Mouse (Mus musculus) neutrophil, adult 83 days (primary cell): ENCODE measurements around the gene Pptc7. TPM values are rescaled to one million over a fixed set of nuclear protein-coding genes. Genes with fewer than 3 reads are reported as not detected.

Source experiments
- total RNA-seq, 2 experiments: library from RNA; stranded (reverse); gene quantifications; one replicate each; pipeline ENCODE4 v1.2.4; 2023

The Pptc7 gene
- 10 to 100 TPM; 14.5 to 18.4 TPM for total RNA-seq

DNA sequence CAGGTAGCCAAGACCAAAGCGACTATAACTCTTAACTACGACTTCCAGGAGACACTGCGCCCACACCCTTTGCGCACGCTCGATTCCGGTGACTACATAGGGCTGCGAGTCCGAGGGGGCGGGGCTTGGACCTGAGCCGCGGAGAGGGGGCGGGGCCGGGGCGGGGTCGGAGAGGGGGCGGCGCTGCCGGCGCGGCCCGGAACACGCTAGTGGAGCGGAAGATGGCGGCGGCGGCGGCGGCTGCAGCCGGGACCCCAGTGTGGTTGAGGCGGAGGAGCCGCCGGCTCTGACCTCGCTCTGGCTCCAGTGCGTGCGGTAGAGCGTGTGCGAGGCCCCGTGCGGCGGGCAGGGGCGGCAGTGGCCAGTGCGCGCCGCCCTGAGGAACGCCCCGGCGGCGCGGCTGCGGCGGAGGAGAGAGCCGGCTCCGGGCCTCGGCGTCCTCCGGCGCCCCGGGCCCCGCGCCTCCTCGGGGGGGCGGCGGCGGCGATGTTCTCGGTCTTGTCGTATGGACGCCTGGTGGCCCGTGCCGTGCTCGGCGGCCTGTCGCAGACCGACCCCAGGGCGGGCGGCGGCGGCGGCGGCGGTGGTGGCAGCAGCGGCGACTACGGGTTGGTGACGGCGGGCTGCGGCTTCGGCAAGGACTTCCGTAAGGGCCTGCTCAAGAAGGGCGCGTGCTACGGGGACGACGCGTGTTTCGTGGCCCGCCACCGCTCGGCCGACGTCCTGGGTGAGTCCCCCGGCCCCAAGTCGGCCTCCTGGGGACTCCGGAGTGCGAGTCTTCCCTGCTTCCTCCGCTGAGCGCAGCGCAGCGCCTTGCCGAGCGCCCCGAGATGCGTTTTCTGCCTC is at the start of gene Pptc7:
Pptc7 (plus strand) TSS at position 183 of the 846 bp plus-strand sequence.

DNA sequence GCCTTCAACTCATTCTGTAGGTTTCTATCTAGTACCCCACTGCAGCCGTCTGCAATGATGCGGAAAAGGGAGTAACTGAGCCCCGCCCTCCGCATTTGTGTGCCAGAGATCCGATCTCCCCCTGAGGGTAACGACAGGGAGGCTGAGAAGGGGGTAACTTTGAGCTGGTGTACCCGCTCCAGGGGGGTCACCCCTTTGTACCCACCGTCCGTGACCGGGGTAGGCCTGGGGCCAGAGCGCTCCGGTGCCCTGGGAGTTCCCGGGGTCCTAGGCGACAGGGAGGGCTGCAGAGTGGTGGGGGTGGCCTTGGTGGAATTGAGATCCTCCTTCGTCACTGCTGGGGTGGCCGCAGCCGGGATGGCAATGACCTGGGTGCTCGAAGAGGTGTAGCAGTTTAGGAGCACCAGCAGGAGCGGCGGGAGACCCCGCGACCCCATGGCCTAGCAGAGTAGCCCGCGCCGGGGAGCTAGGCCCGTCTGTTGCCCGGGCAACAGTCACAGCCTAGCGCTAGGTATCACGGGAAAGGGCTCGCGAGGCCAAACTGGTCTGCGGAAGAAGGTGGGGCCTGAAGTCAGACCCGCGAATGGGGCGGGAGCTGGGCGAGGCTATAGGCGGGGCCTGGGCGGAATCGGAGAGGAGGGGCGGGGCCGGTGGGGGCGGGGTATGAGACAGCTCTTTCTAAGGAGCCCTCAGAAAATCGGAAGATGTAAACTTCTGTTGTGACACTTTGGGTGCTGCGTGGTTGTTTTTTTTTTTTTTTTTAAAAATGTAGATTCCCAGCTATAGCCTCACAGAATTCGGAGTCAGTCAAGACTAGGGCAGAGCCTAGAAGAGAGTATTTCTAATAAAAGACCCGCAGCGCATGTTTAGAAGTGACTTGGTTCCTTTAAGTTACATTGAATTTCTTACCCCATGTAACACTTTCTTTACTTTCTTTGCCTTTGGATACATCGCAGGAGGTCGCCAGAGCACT is 19.9 kb upstream of the Pptc7 start, which contains the start of gene Tctn1:
Tctn1 (minus strand) TSS at position 528 of the 973 bp plus-strand sequence.

DNA sequence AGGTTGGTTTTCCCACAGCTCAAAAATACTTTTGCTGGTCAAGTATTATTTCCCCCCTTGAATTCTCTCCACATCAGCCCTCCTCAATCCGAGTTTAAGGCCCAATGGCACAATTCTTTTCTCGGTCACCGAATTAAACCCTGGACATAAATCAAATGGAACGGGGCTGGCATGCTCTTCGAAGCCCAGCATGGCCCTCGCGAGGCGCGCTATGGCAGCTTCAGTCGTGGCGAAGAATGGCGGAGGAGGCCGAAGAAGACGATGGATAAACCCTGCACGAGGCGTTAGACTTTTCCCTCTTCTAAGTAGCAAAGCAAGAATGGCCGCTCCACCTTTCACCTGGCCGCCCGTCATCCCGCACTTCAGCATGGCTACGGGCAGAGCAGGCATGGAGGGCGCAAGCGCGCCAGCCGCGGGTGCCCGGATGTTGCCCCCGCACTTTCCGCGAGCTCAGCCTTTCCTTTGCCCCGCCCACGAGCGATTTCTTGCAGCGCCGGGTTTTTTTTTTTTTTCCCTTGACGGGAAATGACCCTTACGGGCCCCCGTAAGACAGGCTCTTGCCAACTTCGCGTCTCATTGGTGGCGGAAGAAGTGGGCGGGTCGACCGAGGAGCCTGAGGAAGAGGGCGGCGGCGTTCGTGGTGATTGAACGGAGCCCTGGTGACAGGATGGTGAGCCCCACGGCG is 69.8 kb downstream of the Pptc7 start, which contains the start of the genes Rad9b and Vps29:
Rad9b (minus strand) TSS at position 427 of the 685 bp plus-strand sequence.
Vps29 (plus strand) TSS at position 563 of the 685 bp plus-strand sequence.

DNA sequence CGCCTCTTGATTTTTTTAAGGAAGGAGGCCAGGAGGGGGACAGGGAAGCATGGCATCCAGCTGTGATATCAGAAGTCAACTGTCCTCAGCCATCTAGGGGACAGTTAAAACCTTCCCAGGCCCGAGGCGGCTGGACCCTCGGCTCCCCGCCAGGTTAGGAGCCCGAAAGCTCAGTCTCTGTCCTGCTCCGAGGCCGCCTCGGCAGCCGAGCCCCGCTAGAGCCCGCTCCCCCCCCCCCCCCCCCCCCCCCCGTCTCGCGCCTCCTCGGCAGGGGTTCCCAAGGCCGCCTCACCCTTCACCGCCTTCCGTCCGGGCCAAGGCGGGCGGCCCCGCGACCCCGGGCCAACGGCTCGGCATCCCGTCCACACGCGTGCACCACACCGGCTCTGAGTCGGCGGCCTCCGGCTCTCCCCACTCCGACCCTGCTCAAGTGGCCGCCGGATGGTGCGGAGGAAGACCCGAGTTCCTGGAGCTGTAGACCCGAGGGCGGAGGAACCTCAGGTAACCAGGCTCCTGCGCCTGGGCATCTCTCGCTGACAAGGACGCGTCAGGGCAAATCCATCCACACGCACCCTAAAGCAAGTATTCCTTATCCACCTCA is 87.5 kb downstream of the Pptc7 start, which contains the start of gene Gpn3:
Gpn3 (plus strand) TSS at position 286 of the 601 bp plus-strand sequence.

DNA sequence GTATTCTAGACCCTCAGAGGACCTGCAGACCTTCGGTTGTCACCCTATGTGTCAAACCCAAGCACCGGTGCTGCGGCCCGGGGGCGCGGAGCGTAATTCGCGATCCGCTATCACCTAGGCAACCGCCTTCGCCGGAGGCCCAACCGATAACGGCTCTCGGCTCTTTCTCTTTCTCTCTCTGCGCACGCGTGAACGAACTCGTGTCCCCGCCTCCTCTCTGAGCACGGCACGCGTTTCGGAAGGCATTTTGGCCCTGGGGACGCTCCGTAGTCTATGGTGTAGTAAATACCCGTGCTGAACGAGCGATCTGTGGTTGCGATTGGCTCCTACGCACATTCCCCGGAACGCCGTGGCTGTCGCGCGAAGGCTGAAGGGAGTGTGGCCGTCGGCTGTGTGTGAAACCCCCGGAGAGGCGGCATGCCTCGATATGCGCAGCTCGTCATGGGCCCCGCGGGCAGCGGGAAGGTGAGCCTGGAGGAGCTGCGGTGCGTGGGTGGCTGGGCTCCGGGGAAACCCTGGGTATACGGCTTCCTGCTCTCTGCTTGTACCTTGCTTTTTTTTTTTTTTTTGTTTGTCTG is 88.1 kb downstream of the Pptc7 start, which contains the start of gene Fam216a:
Fam216a (minus strand) TSS at position 173 of the 578 bp plus-strand sequence.

Other genes starting within 250 kb of the Pptc7 start
- gene Cux2, start 234.3 kb upstream of the Pptc7 start, total RNA-seq = 1 to 10 TPM in 1 of 2 experiments, under 1 TPM in 1; 0.79 to 2.5 TPM
- gene Myl2, start 183.4 kb upstream of the Pptc7 start, total RNA-seq = 1 to 10 TPM; 4.2 to 6.6 TPM
- gene Ccdc63, start 143.5 kb upstream of the Pptc7 start, total RNA-seq = 1 to 10 TPM; 6.2 to 9.1 TPM
- gene Ppp1cc, start 126.1 kb upstream of the Pptc7 start, total RNA-seq = 100 to 1,000 TPM; 201 to 214 TPM
- 100 to 1,000 TPM in 1 of 2 experiments, 10 to 100 TPM in 1; 98.6 to 111 TPM for gene Hvcn1, start 77.6 kb upstream of the Pptc7 start, total RNA-seq
- gene Tctn1, start 19.9 kb upstream of the Pptc7 start, total RNA-seq = 1 to 10 TPM; 8.0 TPM
- 1 to 10 TPM; 1.1 to 2.4 TPM for gene Rad9b, start 69.9 kb downstream of the Pptc7 start, total RNA-seq
- 10 to 100 TPM; 57.0 to 59.9 TPM for gene Vps29, start 70.0 kb downstream of the Pptc7 start, total RNA-seq
- 10 to 100 TPM; 14.4 to 14.6 TPM for gene Gpn3, start 87.5 kb downstream of the Pptc7 start, total RNA-seq
- gene Fam216a, start 88.0 kb downstream of the Pptc7 start, total RNA-seq = 1 to 10 TPM; 5.4 to 5.6 TPM
- gene Arpc3, start 107.5 kb downstream of the Pptc7 start, total RNA-seq = 100 to 1,000 TPM; 562 to 596 TPM
- 10 to 100 TPM; 24.4 to 26.2 TPM for gene Anapc7, start 137.3 kb downstream of the Pptc7 start, total RNA-seq
- gene Atp2a2, start 217.9 kb downstream of the Pptc7 start, total RNA-seq = 10 to 100 TPM; 75.4 to 77.0 TPM